Mouse (Mus musculus): ENCODE measurements around the gene Zfp106. TPM values are rescaled to one million over a fixed set of nuclear protein-coding genes. Genes with fewer than 3 reads are reported as not detected.
"Not testable (repeated sequence)": the region's sequence is repeated elsewhere in the genome, so short reads cannot be mapped to it uniquely, and the experiment has no call there.

The Zfp106 gene
- polyA plus RNA-seq, 1 experiment from 2014 or later: 24.8 TPM

- 73% methylated on average over 3 of the region's 3 CpGs for WGBS
- TF ChIP-seq CTCF (IDR thresholded peaks at IDR 0.05; ENCODE audit: low read depth): no peak
- H3K9me3 ChIP-seq (ENCODE audit: control insufficient read depth): no peaks in the 10 kb centered on the region
- no peak for ATAC-seq
- H3K27me3 ChIP-seq (replicated peaks; ENCODE audit: control insufficient read depth, insufficient read depth, low read length): no peaks in the 10 kb centered on the region
- H3K4me2 ChIP-seq (replicated peaks; ENCODE audit: low read depth): peak overlapping the region; percentile 27; the same call in 1 of the 2 replicates
- peak overlapping the region; percentile 42; the same call in 1 of the 2 replicates for H3K27ac ChIP-seq (ENCODE audit: low read depth, low read length)
- H3K4me3 ChIP-seq (ENCODE audit: low read depth, low read length): no peak overlapping the region
- peaks cover 5% of the 10 kb centered on the region; the same call in 1 of the 2 replicates for H3K36me3 ChIP-seq (ENCODE audit: control insufficient read depth, insufficient read depth)
- peaks cover 7% of the 10 kb centered on the region; the same call in 1 of the 2 replicates for H3K4me1 ChIP-seq (replicated peaks; ENCODE audit: control insufficient read depth, insufficient read depth, low read length)
- H3K9ac ChIP-seq (ENCODE audit: low read depth, low read length): no peak overlapping the region
Observed at GRCm38 (mm10) chr2:120571081-120571480, 7.4 kb upstream of the Zfp106 start.

- Histone ChIP-seq H3K9ac (ENCODE audit: low read depth, low read length) (peak overlapping the region; percentile 74), H3K27me3 (replicated peaks; ENCODE audit: control insufficient read depth, insufficient read depth, low read length) (no peaks in the 10 kb centered on the region), H3K4me1 (replicated peaks; ENCODE audit: control insufficient read depth, insufficient read depth, low read length) (peaks cover 7% of the 10 kb centered on the region; the same call in 1 of the 2 replicates), H3K9me3 (ENCODE audit: control insufficient read depth) (no peaks in the 10 kb centered on the region), H3K36me3 (ENCODE audit: control insufficient read depth, insufficient read depth) (peaks cover 5% of the 10 kb centered on the region; the same call in 1 of the 2 replicates), H3K27ac (ENCODE audit: low read depth, low read length) (peak overlapping the region; percentile 84), H3K4me3 (ENCODE audit: low read depth, low read length) (peak overlapping the region; percentile 75), H3K4me2 (replicated peaks; ENCODE audit: low read depth) (peak overlapping the region; percentile 67)
- WGBS: under 1% methylated on average over 20 of the region's 22 CpGs
- ATAC-seq: peak; percentile 64
- peak; percentile 24; the same call in 1 of the 2 replicates for TF ChIP-seq CTCF (IDR thresholded peaks at IDR 0.05; ENCODE audit: low read depth)
Observed at GRCm38 (mm10) chr2:120567798-120568320, 4.2 kb upstream of the Zfp106 start.

GRCm38 (mm10) chr2:120566886-120567797, 3.5 kb upstream of the Zfp106 start, which contains the start of gene Snap23:
Gene Snap23, plus strand, starts transcription at chr2:120567671.
- Histone ChIP-seq H3K9ac (ENCODE audit: low read depth, low read length) (peak within 1 kb of the TSS; percentile 74), H3K4me2 (replicated peaks; ENCODE audit: low read depth) (peak within 1 kb of the TSS; percentile 67), H3K4me3 (ENCODE audit: low read depth, low read length) (peak within 1 kb of the TSS; percentile 75), H3K27ac (ENCODE audit: low read depth, low read length) (peak within 1 kb of the TSS; percentile 84), H3K4me1 (replicated peaks; ENCODE audit: control insufficient read depth, insufficient read depth, low read length) (peaks cover 7% of the 10 kb centered on the region; the same call in 1 of the 2 replicates), H3K9me3 (ENCODE audit: control insufficient read depth) (no peaks in the 10 kb centered on the region), H3K36me3 (ENCODE audit: control insufficient read depth, insufficient read depth) (peaks cover 5% of the 10 kb centered on the region; the same call in 1 of the 2 replicates), H3K27me3 (replicated peaks; ENCODE audit: control insufficient read depth, insufficient read depth, low read length) (no peaks in the 10 kb centered on the region)
- under 1% methylated on average over 42 of the region's 42 CpGs for WGBS
- peak; percentile 94 for ATAC-seq
- TF ChIP-seq CTCF (IDR thresholded peaks at IDR 0.05; ENCODE audit: low read depth): no peak

- Histone ChIP-seq H3K27me3 (replicated peaks; ENCODE audit: control insufficient read depth, insufficient read depth, low read length) (no peaks in the 10 kb centered on the region), H3K4me1 (replicated peaks; ENCODE audit: control insufficient read depth, insufficient read depth, low read length) (peaks cover 7% of the 10 kb centered on the region; the same call in 1 of the 2 replicates), H3K4me2 (replicated peaks; ENCODE audit: low read depth) (no peak overlapping the region), H3K4me3 (ENCODE audit: low read depth, low read length) (no peak overlapping the region), H3K9me3 (ENCODE audit: control insufficient read depth) (no peaks in the 10 kb centered on the region), H3K27ac (ENCODE audit: low read depth, low read length) (no peak overlapping the region), H3K36me3 (ENCODE audit: control insufficient read depth, insufficient read depth) (0 out of 2 replicates have a peak, but pooled peaks cover 3% of the 10 kb centered on the region), H3K9ac (ENCODE audit: low read depth, low read length) (no peak overlapping the region)
- WGBS: 77% methylated on average over 2 of the region's 2 CpGs
- ATAC-seq: no peak
- TF ChIP-seq CTCF (IDR thresholded peaks at IDR 0.05; ENCODE audit: low read depth): no peak
Observed at GRCm38 (mm10) chr2:120565363-120565762, 1.7 kb upstream of the Zfp106 start.

- not testable (repeated sequence) for H3K9ac ChIP-seq (ENCODE audit: low read depth, low read length); H3K27ac ChIP-seq (ENCODE audit: low read depth, low read length); H3K4me2 ChIP-seq (replicated peaks; ENCODE audit: low read depth); H3K9me3 ChIP-seq (ENCODE audit: control insufficient read depth); ATAC-seq; H3K4me1 ChIP-seq (replicated peaks; ENCODE audit: control insufficient read depth, insufficient read depth, low read length); H3K36me3 ChIP-seq (ENCODE audit: control insufficient read depth, insufficient read depth); H3K27me3 ChIP-seq (replicated peaks; ENCODE audit: control insufficient read depth, insufficient read depth, low read length); H3K4me3 ChIP-seq (ENCODE audit: low read depth, low read length)
- 94% methylated on average over 4 of the region's 4 CpGs for WGBS
Observed at GRCm38 (mm10) chr2:120564548-120565188, 1.0 kb upstream of the Zfp106 start.

GRCm38 (mm10) chr2:120562859-120563234, 796 bp downstream of the Zfp106 start:
- Histone ChIP-seq H3K4me3 (ENCODE audit: low read depth, low read length) (peak overlapping the region; percentile 98), H3K27me3 (replicated peaks; ENCODE audit: control insufficient read depth, insufficient read depth, low read length) (no peaks in the 10 kb centered on the region), H3K4me2 (replicated peaks; ENCODE audit: low read depth) (peak overlapping the region; percentile 75), H3K9me3 (ENCODE audit: control insufficient read depth) (no peaks in the 10 kb centered on the region), H3K27ac (ENCODE audit: low read depth, low read length) (peak overlapping the region; percentile 64; the same call in 1 of the 2 replicates), H3K4me1 (replicated peaks; ENCODE audit: control insufficient read depth, insufficient read depth, low read length) (no peaks in the 10 kb centered on the region), H3K36me3 (ENCODE audit: control insufficient read depth, insufficient read depth) (0 out of 2 replicates have a peak, but pooled peaks cover 3% of the 10 kb centered on the region), H3K9ac (ENCODE audit: low read depth, low read length) (peak overlapping the region; percentile 89)
- 15% methylated on average over 9 of the region's 9 CpGs for WGBS
- no peak for ATAC-seq
- TF ChIP-seq CTCF (IDR thresholded peaks at IDR 0.05; ENCODE audit: low read depth): no peak
